Mouse (Mus musculus) lung, postnatal 14 days (tissue): ENCODE measurements at regions not wholly inside any gene's neighbourhood (a gene's known extent, or its start where the extent isn't known, plus 50 kb on each side); places are given as distances from the start of the nearest gene placed in this dataset.

Experiments used
- DNase-seq: peaks from one replicate; pipeline ENCODE4 v3.0.0; 2021

- DNase-seq: no peak
These were observed 237.7 kb upstream of the Map3k1 start for GRCm38 (mm10) chr13:112046247-112047211.

GRCm38 (mm10) chr13:112047408-112047807 is 238.6 kb upstream of the Map3k1 start:
- DNase-seq: no peak

GRCm38 (mm10) chr13:112047874-112048273 is 239.1 kb upstream of the Map3k1 start:
- DNase-seq: no peak

GRCm38 (mm10) chr13:112048327-112048726 is 239.5 kb upstream of the Map3k1 start:
- DNase-seq: no peak

- DNase-seq: no peak
These were observed 237.4 kb upstream of the Ankrd55 start for GRCm38 (mm10) chr13:112050892-112051291.

GRCm38 (mm10) chr13:112052011-112052410 is 236.2 kb upstream of the Ankrd55 start:
- DNase-seq: no peak

GRCm38 (mm10) chr13:112052456-112052855 is 235.8 kb upstream of the Ankrd55 start:
- no peak for DNase-seq

- no peak for DNase-seq
These were observed 233.3 kb upstream of the Ankrd55 start for GRCm38 (mm10) chr13:112054879-112055371.

- DNase-seq: peak; percentile 62
These were observed 230.0 kb upstream of the Ankrd55 start for GRCm38 (mm10) chr13:112058218-112058617.

- no peak for DNase-seq
These were observed 229.5 kb upstream of the Ankrd55 start for GRCm38 (mm10) chr13:112058771-112059170.

- no peak for DNase-seq
These were observed 226.2 kb upstream of the Ankrd55 start for GRCm38 (mm10) chr13:112062024-112062423.

GRCm38 (mm10) chr13:112063409-112064111 is 224.7 kb upstream of the Ankrd55 start:
- no peak for DNase-seq

- no peak for DNase-seq
These were observed 223.6 kb upstream of the Ankrd55 start for GRCm38 (mm10) chr13:112064681-112065080.

- peak; percentile 49 for DNase-seq
These were observed 221.0 kb upstream of the Ankrd55 start for GRCm38 (mm10) chr13:112067066-112067847.

GRCm38 (mm10) chr13:112070757-112071156 is 217.5 kb upstream of the Ankrd55 start:
- DNase-seq: no peak

GRCm38 (mm10) chr13:112071209-112071955 is 216.9 kb upstream of the Ankrd55 start:
- no peak for DNase-seq

- no peak for DNase-seq
These were observed 216.3 kb upstream of the Ankrd55 start for GRCm38 (mm10) chr13:112071956-112072314.

GRCm38 (mm10) chr13:112073519-112074406 is 214.5 kb upstream of the Ankrd55 start:
- no peak for DNase-seq

GRCm38 (mm10) chr13:112075847-112076479 is 212.3 kb upstream of the Ankrd55 start:
- DNase-seq: no peak

- no peak for DNase-seq
These were observed 210.2 kb upstream of the Ankrd55 start for GRCm38 (mm10) chr13:112078088-112078487.

- DNase-seq: no peak
These were observed 206.3 kb upstream of the Ankrd55 start for GRCm38 (mm10) chr13:112081935-112082334.
